Mouse (Mus musculus) central nervous system, embryonic 14 days (tissue): ENCODE results near the gene Ssxb8. TPM values are rescaled to one million over a fixed set of nuclear protein-coding genes. Genes with fewer than 3 reads are reported as not detected.

Experiments
- polyA plus RNA-seq: library from polyadenylated mRNA; depleted of rRNA; stranded (reverse); fragments of >200 nt; gene quantifications from 2 replicates; pipeline ENCODE4 v1.2.3, GENCODE M21; 2012; rRNA removed

Gene Ssxb8
- not detected in 2 replicates for polyA plus RNA-seq

GRCm38 (mm10) chrX:8690744-8691143, at the start of gene Ssxb8:
Gene Ssxb8, minus strand, starts transcription at chrX:8690844.

Other genes starting within 250 kb of the Ssxb8 start
- not detected in 2 replicates for gene Ssxb2, start 229.1 kb downstream of the Ssxb8 start, polyA plus RNA-seq
- gene Gm14459, start 165.9 kb downstream of the Ssxb8 start, polyA plus RNA-seq, result not detected in 2 replicates
- not detected in 2 replicates for gene Ssxb6, start 142.6 kb downstream of the Ssxb8 start, polyA plus RNA-seq
- not detected in 2 replicates for gene Ssxb3, start 99.0 kb downstream of the Ssxb8 start, polyA plus RNA-seq
- gene Ssx9, start 57.6 kb upstream of the Ssxb8 start, polyA plus RNA-seq, result not detected in 2 replicates
- not detected in 2 replicates for gene Ssxb5, start 112.8 kb upstream of the Ssxb8 start, polyA plus RNA-seq
- not detected in 2 replicates for gene Gm6592, start 153.2 kb upstream of the Ssxb8 start, polyA plus RNA-seq
- gene Gm5751, start 183.4 kb upstream of the Ssxb8 start, polyA plus RNA-seq, result not detected in 2 replicates
- gene B630019K06Rik, start 201.5 kb upstream of the Ssxb8 start, polyA plus RNA-seq, result 30.0 and 31.2 TPM in 2 replicates